19 mouse cellular contexts compared by ENCODE assay signal in the genomic region with DNA sequence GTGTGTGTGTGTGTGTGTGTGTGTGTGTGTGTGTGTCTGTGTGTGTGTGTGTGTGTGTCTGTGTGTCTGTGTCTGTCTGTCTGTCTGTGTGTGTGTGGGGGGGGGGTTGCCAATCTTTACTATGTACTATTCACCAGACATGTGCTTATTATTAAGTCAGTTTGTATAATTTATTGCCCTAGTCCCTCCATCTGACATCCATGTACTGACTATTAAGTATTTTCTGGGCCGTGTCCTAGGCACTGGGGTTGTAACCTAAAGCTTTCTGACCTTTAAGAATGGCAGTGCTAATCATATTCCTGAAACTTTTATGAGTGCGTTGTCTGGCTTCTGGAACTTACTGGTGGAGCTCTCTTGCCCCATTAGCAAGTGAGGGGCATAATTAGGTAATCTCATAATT. TPM values are rescaled to one million over a fixed set of nuclear protein-coding genes. Genes with fewer than 3 reads are reported as not detected.
DNase-seq lines count a peak whose midpoint lies in the region.
"Had no signal": no experiment of that assay in that cellular context is flagged by ENCODE, and none has a peak within 500 bp of the region (broad histone marks: within the 10 kb centered on the region; RNA-seq: fewer than 3 reads in every experiment).

No protein-coding gene starts in this region.

- peak; percentile 15 for DNase-seq in cerebellum, adult 9-10 months
- no peak for DNase-seq in cerebellum, adult 11 months
- peak; percentile 60 for DNase-seq in hindlimb bud, embryonic 11.5 days (ENCODE audit: extremely low spot score, low read depth, low spot score)
- DNase-seq in heart, adult 8-10 months (ENCODE audit: low spot score): no peak
- no peak for DNase-seq in heart, postnatal 10 days
- DNase-seq: adrenal gland, adult 2 months; adrenal gland, postnatal 10 days; adrenal gland, postnatal 25 days; B cell, adult 2 months; cerebellum, adult 11-12 months; cerebellum, adult 2 months; cerebellum, adult 9-11 months; cerebellum, postnatal 14 days; cerebellum, postnatal 36 days; embryo, embryonic 11 days had no signal

- intact Hi-C loops in heart, postnatal 10 days (cut with DNase I): no loop called here

RNA-seq across cellular contexts. Expression of a gene that starts 2.7 kb away (rescaled TPM):
- not detected for total RNA-seq in heart, adult 8-10 months (2022)
- total RNA-seq in heart, postnatal 10 days (2021): not detected
- total RNA-seq: adrenal gland, adult 2 months; adrenal gland, postnatal 10 days; adrenal gland, postnatal 25 days; adrenal gland, postnatal 4 days; CH12.LX; common myeloid progenitor, adult 5-6 weeks; G1E had no signal

RNA-seq across cellular contexts. Expression of a gene that starts 36.8 kb away (rescaled TPM):
- total RNA-seq in heart, adult 8-10 months (2022): 1 to 10 TPM; 1.0 to 2.8 (median 2.0) TPM
- under 1 TPM; 0.60 to 0.92 TPM for total RNA-seq in heart, postnatal 10 days (2021)
- total RNA-seq: common myeloid progenitor, adult 5-6 weeks had no signal

Comparison
In these comparisons a context has a peak if more than half of its experiments do, and no peak if none do; other contexts are left out.
1. DNase-seq: peak in cerebellum, adult 9-10 months (single experiment) and hindlimb bud, embryonic 11.5 days (single experiment); none in cerebellum, adult 11 months (single experiment), heart, adult 8-10 months (single experiment) and heart, postnatal 10 days (0 of 2).